In genomic region chr12:85009776-85010175, GRCm38 (mm10) we compare ENCODE assay signal across 21 mouse cellular contexts. TPM values are rescaled to one million over a fixed set of nuclear protein-coding genes. Genes with fewer than 3 reads are reported as not detected.
A peak's percentile ranks its signal among the peaks of the same experiment; 100 is the strongest.
DNase-seq lines count a peak whose midpoint lies in the region; ATAC-seq lines count a peak whose summit lies in the region.
"Had no signal": no experiment of that assay in that cellular context is flagged by ENCODE, and none has a peak within 500 bp of the region (broad histone marks: within the 10 kb centered on the region; RNA-seq: fewer than 3 reads in every experiment).

No protein-coding gene starts in this region.

- no peaks in the 10 kb centered on the region for H3K27me3 ChIP-seq in kidney, embryonic 14.5 days (ENCODE audit: control insufficient read depth, insufficient read depth, low read length)
- H3K27me3 ChIP-seq in midbrain, embryonic 11.5 days (ENCODE audit: control insufficient read depth, insufficient read depth, low read length): no peaks in the 10 kb centered on the region
- H3K27me3 ChIP-seq in midbrain, embryonic 14.5 days (ENCODE audit: control insufficient read depth, insufficient read depth, low read length): no peaks in the 10 kb centered on the region
- H3K27me3 ChIP-seq: heart, embryonic 12.5 days; midbrain, embryonic 12.5 days had no signal

- no peaks in the 10 kb centered on the region for H3K4me1 ChIP-seq in kidney, embryonic 14.5 days (ENCODE audit: control insufficient read depth, insufficient read depth, low read length)
- no peaks in the 10 kb centered on the region for H3K4me1 ChIP-seq in midbrain, embryonic 11.5 days (ENCODE audit: control insufficient read depth, insufficient read depth, low read length)
- no peaks in the 10 kb centered on the region for H3K4me1 ChIP-seq in midbrain, embryonic 14.5 days (ENCODE audit: control insufficient read depth, insufficient read depth, low read length)
- H3K4me1 ChIP-seq: limb, embryonic 10.5 days; midbrain, embryonic 12.5 days had no signal

- no peak overlapping the region for H3K4me2 ChIP-seq in kidney, embryonic 14.5 days (replicated peaks; ENCODE audit: low read depth, low read length)
- H3K4me2 ChIP-seq in midbrain, embryonic 11.5 days: no peak overlapping the region
- H3K4me2 ChIP-seq in midbrain, embryonic 14.5 days (ENCODE audit: low read length): no peak overlapping the region
- H3K4me2 ChIP-seq: heart, embryonic 12.5 days; hindbrain, embryonic 14.5 days; midbrain, embryonic 12.5 days had no signal

- H3K9ac ChIP-seq in kidney, embryonic 14.5 days (ENCODE audit: low read depth, low read length): no peak overlapping the region
- no peak overlapping the region for H3K9ac ChIP-seq in midbrain, embryonic 11.5 days (ENCODE audit: low read length)
- no peak overlapping the region for H3K9ac ChIP-seq in midbrain, embryonic 14.5 days (replicated peaks; ENCODE audit: low read length)
- H3K9ac ChIP-seq: heart, embryonic 12.5 days; hindbrain, embryonic 14.5 days; liver, postnatal 0 days; midbrain, embryonic 12.5 days had no signal

- no peak overlapping the region for H3K4me3 ChIP-seq in kidney, embryonic 14.5 days (ENCODE audit: low read length)
- no peak overlapping the region for H3K4me3 ChIP-seq in midbrain, embryonic 11.5 days (ENCODE audit: low read depth, low read length)
- no peak overlapping the region for H3K4me3 ChIP-seq in midbrain, embryonic 14.5 days (replicated peaks; ENCODE audit: low read depth, low read length)
- H3K4me3 ChIP-seq: heart, embryonic 12.5 days; layer of hippocampus, adult 2 months; limb, embryonic 10.5 days; midbrain, embryonic 12.5 days had no signal

- ATAC-seq in kidney, embryonic 14.5 days (ENCODE audit: low FRiP score, low TSS enrichment): no peak
- ATAC-seq in midbrain, embryonic 11.5 days (ENCODE audit: low FRiP score): no peak
- ATAC-seq in midbrain, embryonic 14.5 days (ENCODE audit: low FRiP score, low TSS enrichment): no peak
- no peak for ATAC-seq in monocyte, adult 5-6 weeks (replicated peaks; ENCODE audit: insufficient number of reproducible peaks, low FRiP score, low TSS enrichment, poor library complexity, severe bottlenecking)
- ATAC-seq: forebrain, embryonic 14.5 days; inflammation-experienced regulatory T-cells, adult 6 months; liver, postnatal 0 days had no signal

- 74% methylated on average over 1 of the region's 1 CpGs for WGBS in kidney, embryonic 14.5 days
- WGBS in midbrain, embryonic 11.5 days: 97% methylated on average over 1 of the region's 1 CpGs
- WGBS in midbrain, embryonic 14.5 days: 93% methylated on average over 1 of the region's 1 CpGs

- peaks cover 29% of the 10 kb centered on the region for H3K36me3 ChIP-seq in kidney, embryonic 14.5 days (ENCODE audit: control insufficient read depth, insufficient read depth, low read length)
- H3K36me3 ChIP-seq in midbrain, embryonic 11.5 days (ENCODE audit: control insufficient read depth, insufficient read depth, low read length): peaks cover 4% of the 10 kb centered on the region; the same call in 1 of the 2 replicates
- peaks cover 22% of the 10 kb centered on the region for H3K36me3 ChIP-seq in midbrain, embryonic 14.5 days (ENCODE audit: control insufficient read depth, insufficient read depth, low read length)

- peak; percentile 11 for DNase-seq in kidney, postnatal 14 days
- peak; percentile 72 for DNase-seq in midbrain, embryonic 11.5 days (ENCODE audit: low spot score, missing footprints)
- DNase-seq in midbrain, embryonic 14.5 days: no peak
- peak; percentile 67 for DNase-seq in adipocyte (ENCODE audit: low spot score)
- no peak for DNase-seq in cerebellum, postnatal 10 days
- DNase-seq: cerebellum, adult 2 months; heart, postnatal 36 days; kidney, adult 18-20 months; liver; liver, postnatal 0 days; right cerebral cortex, postnatal 14 days had no signal

- H3K9me3 ChIP-seq in kidney, embryonic 14.5 days (ENCODE audit: control insufficient read depth, low read length): peaks cover 5% of the 10 kb centered on the region; the same call in 1 of the 2 replicates
- no peaks in the 10 kb centered on the region; the same call in 1 of the 2 replicates for H3K9me3 ChIP-seq in midbrain, embryonic 11.5 days (ENCODE audit: control insufficient read depth, low read length)
- H3K9me3 ChIP-seq in midbrain, embryonic 14.5 days (ENCODE audit: control insufficient read depth, low read length): no peaks in the 10 kb centered on the region
- H3K9me3 ChIP-seq: limb, embryonic 10.5 days; midbrain, embryonic 12.5 days had no signal

- H3K27ac ChIP-seq in kidney, embryonic 14.5 days (ENCODE audit: low read depth, low read length): no peak overlapping the region
- H3K27ac ChIP-seq in midbrain, embryonic 11.5 days (ENCODE audit: low read depth, low read length): no peak overlapping the region
- no peak overlapping the region for H3K27ac ChIP-seq in midbrain, embryonic 14.5 days (replicated peaks; ENCODE audit: low read depth, low read length)
- H3K27ac ChIP-seq: hindbrain, embryonic 14.5 days; kidney, postnatal 0 days; limb, embryonic 10.5 days; midbrain, embryonic 12.5 days had no signal

RNA-seq across cellular contexts. Expression of gene Ylpm1, which starts 13.7 kb away (rescaled TPM):
- 44.1 and 47.0 TPM in 2 replicates for polyA plus RNA-seq in kidney, embryonic 14.5 days (2014; fragmentation: Nextera tagmentation; extraction: Ambion mirVana)
- 44.4 and 46.4 TPM in 2 replicates for polyA plus RNA-seq in midbrain, embryonic 11.5 days (2014; fragmentation: Nextera tagmentation; extraction: Ambion mirVana)
- 47.4 and 50.2 TPM in 2 replicates for polyA plus RNA-seq in midbrain, embryonic 14.5 days (2014; fragmentation: Nextera tagmentation; extraction: Ambion mirVana)
- 22.6 to 86.9 TPM (median 34.8 TPM) in 3 replicates for total RNA-seq in monocyte, adult 5-6 weeks (2017)

RNA-seq across cellular contexts. Expression of gene Arel1, which starts 39.1 kb away (rescaled TPM):
- polyA plus RNA-seq in kidney, embryonic 14.5 days (2014; fragmentation: Nextera tagmentation; extraction: Ambion mirVana): 8.4 and 15.7 TPM in 2 replicates
- polyA plus RNA-seq in midbrain, embryonic 11.5 days (2014; fragmentation: Nextera tagmentation; extraction: Ambion mirVana): 24.3 and 24.4 TPM in 2 replicates
- 33.2 and 40.5 TPM in 2 replicates for polyA plus RNA-seq in midbrain, embryonic 14.5 days (2014; fragmentation: Nextera tagmentation; extraction: Ambion mirVana)
- 42.8 to 69.6 TPM (median 53.8 TPM) in 3 replicates for total RNA-seq in monocyte, adult 5-6 weeks (2017)

RNA-seq across cellular contexts. Expression of gene Fcf1, which starts 39.1 kb away (rescaled TPM):
- 153 and 212 TPM in 2 replicates for polyA plus RNA-seq in kidney, embryonic 14.5 days (2014; fragmentation: Nextera tagmentation; extraction: Ambion mirVana)
- polyA plus RNA-seq in midbrain, embryonic 11.5 days (2014; fragmentation: Nextera tagmentation; extraction: Ambion mirVana): 160 and 164 TPM in 2 replicates
- polyA plus RNA-seq in midbrain, embryonic 14.5 days (2014; fragmentation: Nextera tagmentation; extraction: Ambion mirVana): 95.9 and 105 TPM in 2 replicates
- 101 to 149 TPM (median 133 TPM) in 3 replicates for total RNA-seq in monocyte, adult 5-6 weeks (2017)

Comparison
In these comparisons a context has a peak if more than half of its experiments do, and no peak if none do; other contexts are left out.
1. DNase-seq: peak in kidney, postnatal 14 days (single experiment), midbrain, embryonic 11.5 days (single experiment) and adipocyte (single experiment); none in midbrain, embryonic 14.5 days (single experiment) and cerebellum, postnatal 10 days (0 of 2).